Mouse (Mus musculus) kidney, embryonic 15.5 days (tissue): ENCODE results near the gene Trim8. TPM values are rescaled to one million over a fixed set of nuclear protein-coding genes. Genes with fewer than 3 reads are reported as not detected.

Experiments used
- ATAC-seq: fragments of 200-750 bp; cut with Nextera tagmentation; replicated peaks from 2 replicates; pipeline ENCODE4 v1.8.0; 2017; ENCODE audit warnings: moderate TSS enrichment; ENCODE audit not compliant: low FRiP score
- H3K27ac ChIP-seq: fragments of 300-500 bp; sonication (generic); 2 replicates; pipeline ENCODE4 v1.5.1; 2015; ENCODE audit warnings: mild to moderate bottlenecking, inconsistent platforms
- H3K27me3 ChIP-seq: fragments of 300-500 bp; sonication (generic); 2 replicates; pipeline ENCODE4 v1.6.1; 2015; ENCODE audit warnings: inconsistent platforms
- H3K36me3 ChIP-seq: fragments of 300-500 bp; sonication (generic); 2 replicates; pipeline ENCODE4 v1.6.1; 2015; ENCODE audit warnings: inconsistent platforms
- H3K4me1 ChIP-seq: fragments of 300-500 bp; sonication (generic); 2 replicates; pipeline ENCODE4 v1.6.1; 2015; ENCODE audit warnings: inconsistent platforms
- H3K4me2 ChIP-seq: fragments of 300-500 bp; sonication (generic); 2 replicates; pipeline ENCODE4 v1.6.1; 2015; ENCODE audit warnings: moderate library complexity, mild to moderate bottlenecking, inconsistent platforms
- H3K4me3 ChIP-seq: fragments of 300-500 bp; sonication (generic); replicated peaks from 2 replicates; pipeline ENCODE4 v1.5.1; 2015; ENCODE audit warnings: mild to moderate bottlenecking, inconsistent platforms
- H3K9ac ChIP-seq: fragments of 300-500 bp; sonication (generic); 2 replicates; pipeline ENCODE4 v1.6.1; 2015; ENCODE audit warnings: mild to moderate bottlenecking, inconsistent platforms
- H3K9me3 ChIP-seq: fragments of 300-500 bp; sonication (generic); replicated peaks from 2 replicates; pipeline ENCODE4 v1.6.1; 2016; ENCODE audit warnings: inconsistent platforms
- WGBS: fragments of 180-500 bp; shearing (Covaris S2); methylation state at CpG from one replicate; pipeline ENCODE4 v1.1.7; 2015; ENCODE audit warnings: mixed read lengths; 5-methylcytosine and 5-hydroxymethylcytosine counted together
- polyA plus RNA-seq: library from polyadenylated mRNA; unstranded; fragments of >200 nt; fragmentation: Nextera tagmentation; extraction: Ambion mirVana; gene quantifications from 2 replicates; pipeline ENCODE4 v1.2.1, GENCODE M21; 2015

Gene Trim8
- polyA plus RNA-seq, 1 experiment from 2014 or later: 28.7 TPM

DNA sequence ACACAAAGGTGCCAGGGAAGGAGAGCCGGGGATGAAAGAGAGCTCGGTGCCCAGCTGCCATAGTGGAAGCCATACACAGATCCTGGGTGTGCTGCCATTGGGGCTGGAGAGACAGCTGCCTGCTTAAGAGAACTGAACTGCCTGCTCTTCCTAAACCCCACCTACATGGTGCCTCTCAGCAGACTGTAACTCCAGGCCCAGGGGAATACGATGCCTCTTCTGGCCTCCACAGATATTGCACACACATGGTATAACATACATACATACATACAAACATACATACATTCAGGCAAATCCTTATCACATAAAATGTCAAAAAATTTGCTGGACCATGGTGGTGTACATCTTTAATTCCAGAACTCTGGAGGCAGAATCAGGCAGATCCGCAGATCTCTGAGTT, 38.1 kb upstream of the Trim8 start:
- 97% methylated on average over 4 of the region's 4 CpGs for WGBS

DNA sequence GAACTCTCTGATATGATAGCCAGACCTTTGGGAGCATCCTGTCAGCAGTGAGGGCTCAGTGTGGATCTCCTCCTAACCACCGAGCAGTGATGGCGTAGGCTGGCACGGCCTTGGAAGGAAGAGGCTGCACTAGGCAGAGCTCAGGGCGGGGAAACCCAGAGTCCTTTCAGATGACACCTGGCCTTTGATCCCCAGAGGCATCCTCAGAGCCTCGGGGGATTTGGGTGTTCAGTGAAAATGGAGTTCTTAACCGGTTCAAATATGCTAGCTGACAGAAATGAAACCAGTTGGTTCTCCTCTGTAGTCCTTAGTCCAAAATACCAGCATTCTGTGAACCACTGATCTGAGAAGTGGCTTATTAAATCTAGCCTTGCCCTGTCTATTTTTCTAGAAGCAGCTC, 35.3 kb upstream of the Trim8 start:
- H3K9ac ChIP-seq: no peak overlapping the region
- no peak for ATAC-seq
- H3K4me3 ChIP-seq: no peak overlapping the region
- H3K36me3 ChIP-seq: peaks cover 27% of the 10 kb centered on the region
- peaks cover 43% of the 10 kb centered on the region for H3K4me1 ChIP-seq
- H3K9me3 ChIP-seq: no peaks in the 10 kb centered on the region
- H3K27me3 ChIP-seq: no peaks in the 10 kb centered on the region
- peak overlapping the region; percentile 4; the same call in 1 of the 2 replicates for H3K27ac ChIP-seq
- H3K4me2 ChIP-seq: no peak overlapping the region
- WGBS: 68% methylated on average over 6 of the region's 6 CpGs

More for the DNA sequence above, 38.1 kb upstream of the Trim8 start:
- no peak for ATAC-seq
- Histone ChIP-seq H3K9ac (no peak overlapping the region), H3K4me3 (no peak overlapping the region), H3K27me3 (no peaks in the 10 kb centered on the region), H3K4me2 (no peak overlapping the region), H3K36me3 (peaks cover 43% of the 10 kb centered on the region), H3K27ac (no peak overlapping the region), H3K4me1 (peaks cover 38% of the 10 kb centered on the region), H3K9me3 (no peaks in the 10 kb centered on the region)

DNA sequence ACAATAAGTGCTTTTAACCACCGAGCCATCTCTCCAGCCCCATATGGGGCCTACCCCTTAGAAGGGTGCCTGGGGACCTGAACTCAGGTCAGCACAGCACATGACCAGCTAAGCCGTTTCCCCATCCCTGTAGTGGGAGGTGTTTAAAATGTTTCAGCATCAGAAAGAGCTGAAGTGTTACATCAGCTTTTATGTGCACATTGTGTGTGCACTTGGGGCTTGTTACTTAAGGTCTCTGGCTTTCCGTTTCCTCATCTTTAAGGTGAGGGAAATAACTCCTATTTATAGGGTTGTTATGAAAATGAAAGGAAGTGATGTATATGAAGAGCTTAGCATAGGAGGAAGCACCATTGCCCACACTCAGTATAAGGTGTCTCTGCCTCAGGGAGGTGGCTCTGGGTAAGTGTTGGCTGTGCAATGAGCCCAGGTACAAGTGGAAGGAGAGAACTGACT, 34.4 kb upstream of the Trim8 start:
- Histone ChIP-seq H3K27me3 (no peaks in the 10 kb centered on the region), H3K4me2 (no peak overlapping the region), H3K4me1 (peaks cover 52% of the 10 kb centered on the region), H3K9me3 (no peaks in the 10 kb centered on the region), H3K36me3 (peaks cover 20% of the 10 kb centered on the region), H3K9ac (no peak overlapping the region), H3K27ac (no peak overlapping the region), H3K4me3 (no peak overlapping the region)
- no peak for ATAC-seq
- 59% methylated on average over 3 of the region's 3 CpGs for WGBS

DNA sequence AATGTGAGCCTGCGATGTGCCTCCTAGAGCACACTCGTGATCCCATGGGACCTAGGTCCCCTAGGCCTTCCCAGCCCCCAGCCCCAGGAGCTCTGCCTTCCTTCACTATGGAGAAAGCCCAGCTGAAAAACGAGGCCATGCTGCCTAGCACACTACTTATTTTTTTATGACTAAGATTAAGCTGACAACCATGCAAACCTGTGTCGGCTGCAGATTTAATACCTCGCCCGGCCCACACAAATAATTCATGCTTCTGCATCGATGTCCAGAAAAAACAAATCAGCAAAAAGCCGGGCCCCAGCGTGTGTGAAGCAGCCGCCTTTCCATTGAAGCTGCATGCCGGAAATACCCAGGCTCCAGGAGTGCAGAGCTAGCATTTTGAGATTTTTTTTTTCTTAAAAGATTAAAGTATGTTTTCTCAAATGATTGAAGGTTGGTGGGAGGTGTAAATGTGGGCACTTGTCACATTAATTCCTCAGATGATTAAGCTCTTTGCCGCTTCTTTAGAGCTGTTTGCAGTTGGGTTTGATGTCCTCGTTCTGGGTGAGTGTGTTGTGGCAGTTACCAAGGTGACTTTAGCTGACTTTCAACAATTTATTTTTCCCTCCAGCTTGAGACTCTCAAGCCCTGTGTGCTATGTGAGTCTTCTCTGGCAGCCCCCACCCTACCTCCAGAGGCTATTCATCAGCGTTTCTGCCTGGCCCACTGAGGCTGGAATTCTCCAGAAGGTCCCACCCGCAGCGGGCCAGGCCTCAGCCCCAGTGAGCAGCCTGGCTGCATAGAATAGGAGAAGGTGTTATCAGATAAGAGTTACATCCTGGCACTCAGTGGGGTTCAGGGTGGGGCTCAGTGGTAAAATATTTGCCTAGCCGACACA, 30.9 kb upstream of the Trim8 start:
- Histone ChIP-seq H3K9me3 (no peaks in the 10 kb centered on the region), H3K27ac (peak overlapping the region; percentile 92), H3K4me3 (no peak overlapping the region; the same call in 1 of the 2 replicates), H3K4me2 (0 out of 2 replicates have a peak overlapping the region, but pooled peaks have one; percentile 8), H3K27me3 (no peaks in the 10 kb centered on the region), H3K9ac (no peak overlapping the region), H3K4me1 (peaks cover 58% of the 10 kb centered on the region), H3K36me3 (peaks cover 35% of the 10 kb centered on the region)
- 18% methylated on average over 17 of the region's 17 CpGs for WGBS
- ATAC-seq: peak; percentile 10; the same call in 1 of the 2 replicates

- 6% methylated on average over 10 of the region's 10 CpGs for WGBS
- Histone ChIP-seq H3K27me3 (no peaks in the 10 kb centered on the region), H3K4me2 (peak overlapping the region; percentile 12; the same call in 1 of the 2 replicates), H3K9ac (no peak overlapping the region), H3K4me1 (peaks cover 59% of the 10 kb centered on the region), H3K4me3 (no peak overlapping the region), H3K9me3 (no peaks in the 10 kb centered on the region), H3K27ac (peak overlapping the region; percentile 92), H3K36me3 (peaks cover 37% of the 10 kb centered on the region)
- peak; percentile 91 for ATAC-seq
These were observed 30.0 kb upstream of the Trim8 start for GRCm38 (mm10) chr19:46471324-46472093.

DNA sequence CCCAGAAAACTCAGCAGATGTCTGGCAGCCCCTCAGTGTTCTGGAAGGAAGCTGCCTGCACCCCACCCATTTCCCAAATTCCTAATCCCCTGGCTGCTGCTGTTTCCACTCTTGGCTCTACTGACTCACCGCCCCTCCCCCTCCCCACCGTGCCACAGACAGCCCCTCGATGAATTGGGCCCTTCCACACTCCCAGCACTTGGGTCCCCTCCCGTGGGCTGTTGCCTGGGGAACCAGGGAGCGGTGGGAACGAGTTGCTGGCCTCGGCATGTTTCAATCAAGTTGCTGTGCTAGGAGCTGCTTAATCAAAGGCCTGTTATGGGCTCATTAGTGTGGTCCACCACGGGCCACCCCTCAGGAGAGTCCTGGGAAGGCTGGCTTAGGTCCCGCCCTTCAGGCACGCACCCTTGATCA, 24.1 kb upstream of the Trim8 start:
- Histone ChIP-seq H3K9ac (no peak overlapping the region), H3K9me3 (no peaks in the 10 kb centered on the region), H3K27me3 (no peaks in the 10 kb centered on the region), H3K4me3 (no peak overlapping the region), H3K4me1 (peaks cover 80% of the 10 kb centered on the region), H3K4me2 (no peak overlapping the region), H3K27ac (peak overlapping the region; percentile 92), H3K36me3 (peaks cover 45% of the 10 kb centered on the region)
- 39% methylated on average over 10 of the region's 10 CpGs for WGBS
- no peak for ATAC-seq

DNA sequence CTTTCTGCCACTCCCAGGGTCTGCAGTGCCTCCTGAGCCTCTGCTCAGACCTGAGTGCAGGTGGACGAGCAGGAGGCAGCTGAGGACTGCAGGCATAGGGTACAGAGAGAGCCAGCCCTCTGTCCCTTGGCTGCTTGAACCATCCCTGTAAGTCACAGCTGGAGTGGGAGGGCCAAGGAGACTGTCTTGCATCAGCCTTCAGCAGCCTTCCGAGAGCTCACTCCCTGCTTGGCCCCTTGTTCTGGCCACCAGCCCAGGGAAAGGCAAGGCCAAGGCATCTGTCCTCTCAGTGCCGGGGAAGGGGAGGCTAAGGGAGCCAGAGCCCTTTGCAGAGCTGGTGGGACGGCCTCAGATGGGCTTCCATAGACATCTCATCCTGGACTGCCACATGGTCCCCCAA, 23.3 kb upstream of the Trim8 start:
- Histone ChIP-seq H3K9ac (no peak overlapping the region), H3K4me2 (no peak overlapping the region), H3K27me3 (no peaks in the 10 kb centered on the region), H3K4me3 (no peak overlapping the region), H3K27ac (peak overlapping the region; percentile 92), H3K9me3 (no peaks in the 10 kb centered on the region), H3K36me3 (peaks cover 43% of the 10 kb centered on the region), H3K4me1 (peaks cover 80% of the 10 kb centered on the region)
- no peak for ATAC-seq
- 69% methylated on average over 4 of the region's 4 CpGs for WGBS

- peaks cover 37% of the 10 kb centered on the region for H3K36me3 ChIP-seq
These were observed 22.7 kb upstream of the Trim8 start for GRCm38 (mm10) chr19:46478826-46479225.

GRCm38 (mm10) chr19:46479306-46480075, 22.0 kb upstream of the Trim8 start:
- ATAC-seq: 0 out of 2 replicates have a peak, but pooled peaks have one; percentile 8
- Histone ChIP-seq H3K9me3 (no peaks in the 10 kb centered on the region), H3K4me1 (peaks cover 92% of the 10 kb centered on the region), H3K27me3 (no peaks in the 10 kb centered on the region), H3K9ac (no peak overlapping the region), H3K27ac (peak overlapping the region; percentile 92), H3K4me2 (peak overlapping the region; percentile 0; the same call in 1 of the 2 replicates), H3K4me3 (no peak overlapping the region), H3K36me3 (peaks cover 30% of the 10 kb centered on the region)
- 42% methylated on average over 21 of the region's 21 CpGs for WGBS

More at GRCm38 (mm10) chr19:46478826-46479225, 22.7 kb upstream of the Trim8 start:
- H3K9me3 ChIP-seq: no peaks in the 10 kb centered on the region
- WGBS: 27% methylated on average over 5 of the region's 5 CpGs
- no peak overlapping the region for H3K9ac ChIP-seq
- H3K4me2 ChIP-seq: peak overlapping the region; percentile 0; the same call in 1 of the 2 replicates
- H3K4me3 ChIP-seq: no peak overlapping the region; the same call in 1 of the 2 replicates
- H3K27me3 ChIP-seq: no peaks in the 10 kb centered on the region
- H3K4me1 ChIP-seq: peaks cover 86% of the 10 kb centered on the region
- 0 out of 2 replicates have a peak, but pooled peaks have one; percentile 20 for ATAC-seq
- H3K27ac ChIP-seq: peak overlapping the region; percentile 92

GRCm38 (mm10) chr19:46480624-46481345, 20.7 kb upstream of the Trim8 start:
- no peaks in the 10 kb centered on the region for H3K27me3 ChIP-seq
- no peaks in the 10 kb centered on the region for H3K9me3 ChIP-seq
- WGBS: 73% methylated on average over 10 of the region's 10 CpGs
- H3K36me3 ChIP-seq: peaks cover 26% of the 10 kb centered on the region
- H3K4me3 ChIP-seq: no peak overlapping the region
- H3K4me1 ChIP-seq: peaks cover 98% of the 10 kb centered on the region
- peak overlapping the region; percentile 92 for H3K27ac ChIP-seq
- H3K4me2 ChIP-seq: no peak overlapping the region
- no peak overlapping the region for H3K9ac ChIP-seq
- no peak for ATAC-seq

GRCm38 (mm10) chr19:46481352-46481751, 20.1 kb upstream of the Trim8 start:
- H3K36me3 ChIP-seq: peaks cover 31% of the 10 kb centered on the region
- no peaks in the 10 kb centered on the region for H3K9me3 ChIP-seq
- 50% methylated on average over 3 of the region's 3 CpGs for WGBS
- no peaks in the 10 kb centered on the region for H3K27me3 ChIP-seq
- H3K4me1 ChIP-seq: peaks cover 98% of the 10 kb centered on the region
- H3K9ac ChIP-seq: no peak overlapping the region
- H3K4me2 ChIP-seq: no peak overlapping the region
- H3K4me3 ChIP-seq: no peak overlapping the region
- peak overlapping the region; percentile 92 for H3K27ac ChIP-seq
- no peak for ATAC-seq
